Mouse (Mus musculus) myocyte (in vitro differentiated cells): ENCODE results near the gene Arhgef6.

Experiments
- CEBPB ChIP-seq: IDR thresholded peaks from 2 replicates; pipeline ENCODE4 v1.6.1; 2011; ENCODE audit warnings: mild to moderate bottlenecking, moderate library complexity; ENCODE audit not compliant: poor library complexity, insufficient read depth, severe bottlenecking
- MAX ChIP-seq: IDR thresholded peaks from one replicate; pipeline ENCODE4 v1.6.1; 2011; ENCODE audit warnings: low read depth, mild to moderate bottlenecking, control low read depth
- MYOD1 ChIP-seq, 3 experiments: IDR thresholded peaks; one replicate each; pipeline ENCODE4 v1.6.1; 2011; ENCODE audit warnings: control low read depth in 2 of 3, low read depth in 2 of 3, mild to moderate bottlenecking in 2 of 3, moderate library complexity in 1 of 3; ENCODE audit not compliant: insufficient read length in 2 of 3, control insufficient read depth in 1 of 3
- MYOG ChIP-seq, 3 experiments: IDR thresholded peaks; one replicate each; pipeline ENCODE4 v1.6.1; 2011; ENCODE audit warnings: control low read depth in 2 of 3, low read depth in 2 of 3, mild to moderate bottlenecking in 2 of 3; ENCODE audit not compliant: insufficient read length in 2 of 3, control insufficient read depth in 1 of 3, insufficient read depth in 1 of 3
- POLR2A ChIP-seq: IDR thresholded peaks from one replicate; pipeline ENCODE4 v1.6.1; 2011; ENCODE audit warnings: low read depth, mild to moderate bottlenecking, control low read depth, moderate library complexity; ENCODE audit not compliant: insufficient read length
- POLR2AphosphoS2 ChIP-seq: IDR thresholded peaks from one replicate; pipeline ENCODE4 v1.6.1; 2011; ENCODE audit warnings: low read depth, control low read depth; ENCODE audit not compliant: insufficient read length
- SRF ChIP-seq: IDR thresholded peaks from one replicate; pipeline ENCODE4 v1.6.1; 2011; ENCODE audit warnings: low read depth; ENCODE audit not compliant: control insufficient read depth, insufficient read length
- TCF12 ChIP-seq: IDR thresholded peaks from one replicate; pipeline ENCODE4 v1.6.1; 2011; ENCODE audit warnings: mild to moderate bottlenecking, control low read depth; ENCODE audit not compliant: poor library complexity, insufficient read depth, severe bottlenecking
- USF1 ChIP-seq: IDR thresholded peaks from one replicate; pipeline ENCODE4 v1.6.1; 2011; ENCODE audit warnings: low read depth, mild to moderate bottlenecking, control low read depth, moderate library complexity

- TF ChIP-seq USF1 (no peak), MAX (no peak), POLR2A (no peak), SRF (no peak), TCF12 (no peak), MYOD1 (IDR thresholded peaks at IDR 0.05; ENCODE audit: control insufficient read depth in 1 of 3, insufficient read length in 2 of 3, low read depth in 2 of 3) (no peak), CEBPB (no peak), MYOG (IDR thresholded peaks at IDR 0.05; ENCODE audit: control insufficient read depth in 1 of 3, insufficient read depth in 1 of 3, insufficient read length in 2 of 3, low read depth in 2 of 3) (no peak), POLR2AphosphoS2 (no peak)
Observed at GRCm38 (mm10) chrX:57263515-57263914, 75.0 kb downstream of the Arhgef6 start.
